ENCODE assay signal across 13 mouse cellular contexts in the genomic region with DNA sequence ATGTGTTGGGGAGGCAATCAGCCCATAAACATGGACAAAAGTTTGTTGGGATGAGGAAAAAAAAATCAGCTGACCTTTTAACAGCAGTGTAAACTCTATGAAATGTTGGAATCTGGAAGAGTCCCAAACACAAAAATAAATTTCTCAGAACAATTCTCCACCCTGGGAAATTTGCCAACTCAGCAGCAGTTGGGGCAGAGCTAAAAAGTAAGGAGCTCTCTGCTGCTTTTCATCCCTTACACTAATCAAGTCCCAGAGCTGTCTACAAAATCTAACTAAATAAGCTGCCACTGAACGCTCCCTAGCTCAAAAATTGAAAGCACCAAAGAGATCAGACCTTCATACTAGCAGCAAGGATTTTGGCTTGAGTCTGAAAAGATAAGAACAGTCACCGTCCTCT.
A peak's percentile ranks its signal among the peaks of the same experiment; 100 is the strongest.
DNase-seq lines count a peak whose midpoint lies in the region; ATAC-seq and TF ChIP-seq lines count a peak whose summit lies in the region.
"Had no signal": no experiment of that assay in that cellular context is flagged by ENCODE, and none has a peak within 500 bp of the region (broad histone marks: within the 10 kb centered on the region; RNA-seq: fewer than 3 reads in every experiment).

No protein-coding gene starts in this region.

- ATAC-seq in hindbrain, postnatal 0 days, result no peak
- no peak for ATAC-seq in hindbrain, embryonic 16.5 days

- no peaks in the 10 kb centered on the region for H3K4me1 ChIP-seq in hindbrain, postnatal 0 days (ENCODE audit: insufficient read depth, low read length)
- no peaks in the 10 kb centered on the region for H3K4me1 ChIP-seq in hindbrain, embryonic 16.5 days (ENCODE audit: control insufficient read depth, insufficient read depth, low read depth, low read length)
- H3K4me1 ChIP-seq: neural tube, embryonic 13.5 days had no signal

- no peak overlapping the region for H3K27ac ChIP-seq in hindbrain, postnatal 0 days
- H3K27ac ChIP-seq in hindbrain, embryonic 16.5 days (ENCODE audit: low read depth, low read length), result no peak overlapping the region
- H3K27ac ChIP-seq: embryonic facial prominence, embryonic 13.5 days; layer of hippocampus, adult 2 months; limb, embryonic 13.5 days; neural tube, embryonic 13.5 days had no signal

- intact Hi-C loops in heart, postnatal 10 days (cut with DNase I), result loop anchor here (5.0 kb wide), 1 partner anchor 237 kb away; the partner anchor contains the start of gene Gdnf

- TF ChIP-seq CTCF in hindbrain, postnatal 0 days (IDR thresholded peaks at IDR 0.05; ENCODE audit: low read depth), result no peak

- no peak overlapping the region for H3K4me2 ChIP-seq in hindbrain, postnatal 0 days (ENCODE audit: low read depth, low read length)
- no peak overlapping the region for H3K4me2 ChIP-seq in hindbrain, embryonic 16.5 days (ENCODE audit: low read length)
- H3K4me2 ChIP-seq: embryonic facial prominence, embryonic 13.5 days; limb, embryonic 13.5 days; neural tube, embryonic 13.5 days had no signal

- peak; percentile 51 for DNase-seq in hindbrain, postnatal 0 days (ENCODE audit: low spot score)
- peak; percentile 9 for DNase-seq in ovary, postnatal 14 days (ENCODE audit: low spot score)
- no peak for DNase-seq in ovary, adult 18-20 months (ENCODE audit: low spot score)
- peak; percentile 68 to 71 for DNase-seq in heart, postnatal 10 days
- DNase-seq in natural killer cell, adult 2 months (ENCODE audit: low spot score in 2 of 2), result no peak
- no peak for DNase-seq in layer of hippocampus, adult 8-10 months (ENCODE audit: low spot score in 2 of 2)
- DNase-seq: cerebellum, adult 8-10 months had no signal

- WGBS in hindbrain, postnatal 0 days, result 39% methylated on average over 2 of the region's 2 CpGs
- 56% methylated on average over 2 of the region's 2 CpGs for WGBS in hindbrain, embryonic 16.5 days

- H3K9ac ChIP-seq in hindbrain, postnatal 0 days (replicated peaks; ENCODE audit: low read length), result no peak overlapping the region
- H3K9ac ChIP-seq in hindbrain, embryonic 16.5 days (ENCODE audit: low read depth, low read length), result no peak overlapping the region
- H3K9ac ChIP-seq: embryonic facial prominence, embryonic 13.5 days; limb, embryonic 13.5 days; neural tube, embryonic 13.5 days had no signal

- no peaks in the 10 kb centered on the region for H3K27me3 ChIP-seq in hindbrain, postnatal 0 days (ENCODE audit: insufficient read depth, low read length)
- no peaks in the 10 kb centered on the region for H3K27me3 ChIP-seq in hindbrain, embryonic 16.5 days (replicated peaks; ENCODE audit: control insufficient read depth, insufficient read depth, low read length)
- H3K27me3 ChIP-seq: embryonic facial prominence, embryonic 13.5 days; limb, embryonic 13.5 days; neural tube, embryonic 13.5 days had no signal

- no peaks in the 10 kb centered on the region for H3K9me3 ChIP-seq in hindbrain, postnatal 0 days (ENCODE audit: low read length)
- no peaks in the 10 kb centered on the region for H3K9me3 ChIP-seq in hindbrain, embryonic 16.5 days (ENCODE audit: control insufficient read depth, low read length)
- H3K9me3 ChIP-seq: embryonic facial prominence, embryonic 13.5 days; G1E; limb, embryonic 13.5 days; neural tube, embryonic 13.5 days had no signal

- no peaks in the 10 kb centered on the region for H3K36me3 ChIP-seq in hindbrain, postnatal 0 days (ENCODE audit: insufficient read depth, low read length)
- no peaks in the 10 kb centered on the region for H3K36me3 ChIP-seq in hindbrain, embryonic 16.5 days (ENCODE audit: control insufficient read depth, insufficient read depth, low read length)
- H3K36me3 ChIP-seq: embryonic facial prominence, embryonic 13.5 days; G1E; limb, embryonic 13.5 days; neural tube, embryonic 13.5 days had no signal

- H3K4me3 ChIP-seq in hindbrain, postnatal 0 days (ENCODE audit: low read length), result no peak overlapping the region
- no peak overlapping the region for H3K4me3 ChIP-seq in hindbrain, embryonic 16.5 days (ENCODE audit: low read length)
- H3K4me3 ChIP-seq: embryonic facial prominence, embryonic 13.5 days; layer of hippocampus, adult 2 months; limb, embryonic 13.5 days; neural tube, embryonic 13.5 days had no signal

Comparison
In these comparisons a context has a peak if more than half of its experiments do, and no peak if none do; other contexts are left out.
1. DNase-seq: peak in hindbrain, postnatal 0 days (single experiment), ovary, postnatal 14 days (single experiment) and heart, postnatal 10 days (2 of 2); none in ovary, adult 18-20 months (single experiment), natural killer cell, adult 2 months (0 of 2) and layer of hippocampus, adult 8-10 months (0 of 2).